9 mouse cellular contexts compared by ENCODE assay signal in genomic region chr4:43406162-43406971, GRCm38 (mm10). TPM values are rescaled to one million over a fixed set of nuclear protein-coding genes. Genes with fewer than 3 reads are reported as not detected.
DNase-seq lines count a peak whose midpoint lies in the region; ATAC-seq lines count a peak whose summit lies in the region.
"Had no signal": no experiment of that assay in that cellular context is flagged by ENCODE, and none has a peak within 500 bp of the region (broad histone marks: within the 10 kb centered on the region; RNA-seq: fewer than 3 reads in every experiment).

No protein-coding gene starts in this region.

- peak; percentile 79 for DNase-seq in urinary bladder, postnatal 14 days (ENCODE audit: low spot score)
- no peak for DNase-seq in urinary bladder, adult 2 months (ENCODE audit: low spot score)
- DNase-seq in heart, postnatal 10 days: peak; percentile 89 to 90
- peak; percentile 87 to 92 for DNase-seq in kidney, postnatal 36 days
- peak; percentile 80 for DNase-seq in ovary, adult 18-20 months (ENCODE audit: low spot score)
- DNase-seq in c-Kit-positive CD71-positive TER-119-positive erythroid progenitor cells, embryonic 14.5 days (ENCODE audit: low spot score): no peak

- intact Hi-C loops in heart, postnatal 10 days (cut with DNase I): loop anchor here (2.0 kb wide), 1 partner anchor 24 kb away; no protein-coding TSS in a partner anchor

- peaks cover 42% of the 10 kb centered on the region for H3K4me1 ChIP-seq in forebrain, embryonic 15.5 days
- H3K4me1 ChIP-seq in liver, embryonic 16.5 days (ENCODE audit: control insufficient read depth, low read depth, low read length): no peaks in the 10 kb centered on the region

- peak overlapping the region; percentile 89 for H3K9ac ChIP-seq in forebrain, embryonic 15.5 days (replicated peaks)
- no peak overlapping the region for H3K9ac ChIP-seq in liver, embryonic 16.5 days (ENCODE audit: low read depth, low read length)

- peak overlapping the region; percentile 67 for H3K4me2 ChIP-seq in forebrain, embryonic 15.5 days (replicated peaks)
- H3K4me2 ChIP-seq in liver, embryonic 16.5 days (ENCODE audit: low read depth, low read length): peak overlapping the region; percentile 17; the same call in 1 of the 2 replicates

- peak; percentile 96 for ATAC-seq in forebrain, embryonic 15.5 days (replicated peaks)
- ATAC-seq in liver, embryonic 16.5 days (ENCODE audit: low read depth): peak; percentile 77

- no peaks in the 10 kb centered on the region for H3K27me3 ChIP-seq in forebrain, embryonic 15.5 days
- peaks cover 7% of the 10 kb centered on the region for H3K27me3 ChIP-seq in liver, embryonic 16.5 days (ENCODE audit: control insufficient read depth, insufficient read depth, low read depth, low read length)

- H3K4me3 ChIP-seq in forebrain, embryonic 15.5 days: peak overlapping the region; percentile 80
- peak overlapping the region; percentile 6; the same call in 1 of the 2 replicates for H3K4me3 ChIP-seq in liver, embryonic 16.5 days (ENCODE audit: low read depth, low read length)

- no peaks in the 10 kb centered on the region for H3K9me3 ChIP-seq in forebrain, embryonic 15.5 days
- no peaks in the 10 kb centered on the region for H3K9me3 ChIP-seq in liver, embryonic 16.5 days (replicated peaks; ENCODE audit: control insufficient read depth, low read length)

- 1% methylated on average over 28 of the region's 28 CpGs for WGBS in forebrain, embryonic 15.5 days
- WGBS in liver, embryonic 16.5 days (ENCODE audit: insufficient replicate concordance): 4% methylated on average over 28 of the region's 28 CpGs

- H3K27ac ChIP-seq in forebrain, embryonic 15.5 days (replicated peaks): peak overlapping the region; percentile 98
- H3K27ac ChIP-seq in liver, embryonic 16.5 days (ENCODE audit: low read length): no peak overlapping the region

- H3K36me3 ChIP-seq in forebrain, embryonic 15.5 days: no peaks in the 10 kb centered on the region
- no peaks in the 10 kb centered on the region for H3K36me3 ChIP-seq in liver, embryonic 16.5 days (ENCODE audit: control insufficient read depth, insufficient read depth)

RNA-seq across cellular contexts. Expression of gene Fam166b, which starts 22.6 kb away (rescaled TPM):
- 0.55 and 0.59 TPM in 2 replicates for polyA plus RNA-seq in urinary bladder, adult 2 months (2012; rRNA removed)
- polyA plus RNA-seq in forebrain, embryonic 15.5 days (2015; fragmentation: Nextera tagmentation; extraction: Ambion mirVana): 0.65 and 0.70 TPM in 2 replicates
- total RNA-seq in heart, postnatal 10 days (2021): under 1 TPM in 1 of 2 experiments, not detected in 1; 0.62 TPM
- not detected in 2 replicates for polyA plus RNA-seq in liver, embryonic 16.5 days (2015; fragmentation: Nextera tagmentation; extraction: Ambion mirVana)
- total RNA-seq: neutrophil, adult 5-6 weeks had no signal

RNA-seq across cellular contexts. Expression of gene Rusc2, which starts 24.6 kb away (rescaled TPM):
- 22.3 and 43.1 TPM in 2 replicates for polyA plus RNA-seq in urinary bladder, adult 2 months (2012; rRNA removed)
- 59.8 and 64.3 TPM in 2 replicates for polyA plus RNA-seq in forebrain, embryonic 15.5 days (2015; fragmentation: Nextera tagmentation; extraction: Ambion mirVana)
- total RNA-seq in heart, postnatal 10 days (2021): 10 to 100 TPM; 42.9 to 61.4 TPM
- 2.0 and 2.9 TPM in 2 replicates for polyA plus RNA-seq in liver, embryonic 16.5 days (2015; fragmentation: Nextera tagmentation; extraction: Ambion mirVana)

RNA-seq across cellular contexts. Expression of gene Tesk1, which starts 35.4 kb away (rescaled TPM):
- polyA plus RNA-seq in urinary bladder, adult 2 months (2012; rRNA removed): 25.8 and 34.2 TPM in 2 replicates
- 10.7 and 12.5 TPM in 2 replicates for polyA plus RNA-seq in forebrain, embryonic 15.5 days (2015; fragmentation: Nextera tagmentation; extraction: Ambion mirVana)
- total RNA-seq in heart, postnatal 10 days (2021): 10 to 100 TPM; 42.3 to 42.6 TPM
- 0.15 TPM in 2 replicates for polyA plus RNA-seq in liver, embryonic 16.5 days (2015; fragmentation: Nextera tagmentation; extraction: Ambion mirVana)

RNA-seq across cellular contexts. Expression of gene Cd72, which starts 48.1 kb away (rescaled TPM):
- 2.4 and 4.6 TPM in 2 replicates for polyA plus RNA-seq in urinary bladder, adult 2 months (2012; rRNA removed)
- 4.3 TPM in 2 replicates for polyA plus RNA-seq in forebrain, embryonic 15.5 days (2015; fragmentation: Nextera tagmentation; extraction: Ambion mirVana)
- total RNA-seq in heart, postnatal 10 days (2021): under 1 TPM; 0.45 to 0.60 TPM
- 1.6 and 1.7 TPM in 2 replicates for polyA plus RNA-seq in liver, embryonic 16.5 days (2015; fragmentation: Nextera tagmentation; extraction: Ambion mirVana)

Comparison
In these comparisons a context has a peak if more than half of its experiments do, and no peak if none do; other contexts are left out.
1. DNase-seq: peak in urinary bladder, postnatal 14 days (single experiment), heart, postnatal 10 days (2 of 2), kidney, postnatal 36 days (2 of 2) and ovary, adult 18-20 months (single experiment); none in urinary bladder, adult 2 months (single experiment) and c-Kit-positive CD71-positive TER-119-positive erythroid progenitor cells, embryonic 14.5 days (single experiment).
2. RNA of gene Tesk1, which starts 35.4 kb away (polyA plus RNA-seq): 25.8 to 34.2 TPM in urinary bladder, adult 2 months and 10.7 to 12.5 TPM in forebrain, embryonic 15.5 days; 0.15 TPM in liver, embryonic 16.5 days; every median in the first group is over 10 times any median in the second.